Mouse (Mus musculus): ENCODE data around the gene Map1b.

Gene Map1b

GRCm38 (mm10) chr13:99516448-99516881 lies at the start of gene Map1b:
Map1b (minus strand) TSS chr13:99516540.
- DNase-seq (ENCODE audit: low spot score), result no peak

GRCm38 (mm10) chr13:99564346-99564745 lies 48.0 kb upstream of the Map1b start:
- no peak for DNase-seq (ENCODE audit: low spot score)

- DNase-seq (ENCODE audit: low spot score), result no peak
These were observed 46.7 kb upstream of the Map1b start for GRCm38 (mm10) chr13:99563021-99563420.

GRCm38 (mm10) chr13:99561843-99562550 lies 45.7 kb upstream of the Map1b start:
- no peak for DNase-seq (ENCODE audit: low spot score)

GRCm38 (mm10) chr13:99560674-99561639 lies 44.6 kb upstream of the Map1b start:
- no peak for DNase-seq (ENCODE audit: low spot score)

GRCm38 (mm10) chr13:99558216-99558906 lies 42.0 kb upstream of the Map1b start:
- no peak for DNase-seq (ENCODE audit: low spot score)

GRCm38 (mm10) chr13:99557813-99558212 lies 41.5 kb upstream of the Map1b start:
- no peak for DNase-seq (ENCODE audit: low spot score)

- no peak for DNase-seq (ENCODE audit: low spot score)
These were observed 41.0 kb upstream of the Map1b start for GRCm38 (mm10) chr13:99557331-99557730.

- no peak for DNase-seq (ENCODE audit: low spot score)
These were observed 38.6 kb upstream of the Map1b start for GRCm38 (mm10) chr13:99554960-99555359.

GRCm38 (mm10) chr13:99554466-99554865 lies 38.1 kb upstream of the Map1b start:
- no peak for DNase-seq (ENCODE audit: low spot score)

- DNase-seq (ENCODE audit: low spot score), result no peak
These were observed 36.0 kb upstream of the Map1b start for GRCm38 (mm10) chr13:99552381-99552780.

- DNase-seq (ENCODE audit: low spot score), result no peak
These were observed 34.5 kb upstream of the Map1b start for GRCm38 (mm10) chr13:99550679-99551369.

GRCm38 (mm10) chr13:99550060-99550459 lies 33.7 kb upstream of the Map1b start:
- no peak for DNase-seq (ENCODE audit: low spot score)

GRCm38 (mm10) chr13:99549584-99549983 lies 33.2 kb upstream of the Map1b start:
- no peak for DNase-seq (ENCODE audit: low spot score)

GRCm38 (mm10) chr13:99546832-99547231 lies 30.5 kb upstream of the Map1b start:
- no peak for DNase-seq (ENCODE audit: low spot score)

- no peak for DNase-seq (ENCODE audit: low spot score)
These were observed 28.9 kb upstream of the Map1b start for GRCm38 (mm10) chr13:99545201-99545600.

- no peak for DNase-seq (ENCODE audit: low spot score)
These were observed 25.3 kb upstream of the Map1b start for GRCm38 (mm10) chr13:99541429-99542267.

- DNase-seq (ENCODE audit: low spot score), result no peak
These were observed 22.9 kb upstream of the Map1b start for GRCm38 (mm10) chr13:99539288-99539687.

- DNase-seq (ENCODE audit: low spot score), result no peak
These were observed 22.5 kb upstream of the Map1b start for GRCm38 (mm10) chr13:99538851-99539250.

GRCm38 (mm10) chr13:99537908-99538513 lies 21.7 kb upstream of the Map1b start:
- no peak for DNase-seq (ENCODE audit: low spot score)

Data from urinary bladder, postnatal 10 days (tissue).